Mouse (Mus musculus) hindbrain, embryonic 15.5 days (tissue): ENCODE measurements around the gene Naa38. TPM values are rescaled to one million over a fixed set of nuclear protein-coding genes. Genes with fewer than 3 reads are reported as not detected.
A peak's percentile ranks its signal among the peaks of the same experiment; 100 is the strongest.
"Not testable (repeated sequence)": the region's sequence is repeated elsewhere in the genome, so short reads cannot be mapped to it uniquely, and the experiment has no call there.

ENCODE experiments used
- ATAC-seq: fragments of 200-750 bp; cut with Nextera tagmentation; 2 replicates; pipeline ENCODE4 v1.8.0; 2017; ENCODE audit warnings: low read depth, moderate number of reproducible peaks, moderate TSS enrichment; ENCODE audit not compliant: low FRiP score
- H3K27ac ChIP-seq: fragments of 300-500 bp; sonication (generic); replicated peaks from 2 replicates; pipeline ENCODE4 v1.5.1; 2015; ENCODE audit warnings: mild to moderate bottlenecking, inconsistent platforms
- H3K27me3 ChIP-seq: fragments of 300-500 bp; sonication (generic); 2 replicates; pipeline ENCODE4 v1.6.1; 2015; ENCODE audit warnings: control low read depth, inconsistent platforms
- H3K36me3 ChIP-seq: fragments of 300-500 bp; sonication (generic); 2 replicates; pipeline ENCODE4 v1.6.1; 2015; ENCODE audit warnings: control low read depth, inconsistent platforms
- H3K4me1 ChIP-seq: fragments of 300-500 bp; sonication (generic); replicated peaks from 2 replicates; pipeline ENCODE4 v1.6.1; 2015; ENCODE audit warnings: control low read depth, inconsistent platforms
- H3K4me2 ChIP-seq: fragments of 300-500 bp; sonication (generic); 2 replicates; pipeline ENCODE4 v1.6.1; 2015; ENCODE audit warnings: moderate library complexity, mild to moderate bottlenecking, inconsistent platforms
- H3K4me3 ChIP-seq: fragments of 300-500 bp; sonication (generic); 2 replicates; pipeline ENCODE4 v1.5.1; 2015; ENCODE audit warnings: mild to moderate bottlenecking, inconsistent platforms
- H3K9ac ChIP-seq: fragments of 300-500 bp; sonication (generic); 2 replicates; pipeline ENCODE4 v1.6.1; 2015; ENCODE audit warnings: inconsistent platforms
- H3K9me3 ChIP-seq: fragments of 300-500 bp; sonication (generic); 2 replicates; pipeline ENCODE4 v1.6.1; 2016; ENCODE audit warnings: control low read depth, inconsistent platforms
- WGBS: fragments of 180-500 bp; shearing (Covaris S2); methylation state at CpG from one replicate; pipeline ENCODE4 v1.1.7; 2015; 5-methylcytosine and 5-hydroxymethylcytosine counted together
- polyA plus RNA-seq: library from polyadenylated mRNA; unstranded; fragments of >200 nt; fragmentation: Nextera tagmentation; extraction: Ambion mirVana; gene quantifications from 2 replicates; pipeline ENCODE4 v1.2.1, GENCODE M21; 2015

Naa38 gene
- 109 and 121 TPM in 2 replicates for polyA plus RNA-seq

DNA sequence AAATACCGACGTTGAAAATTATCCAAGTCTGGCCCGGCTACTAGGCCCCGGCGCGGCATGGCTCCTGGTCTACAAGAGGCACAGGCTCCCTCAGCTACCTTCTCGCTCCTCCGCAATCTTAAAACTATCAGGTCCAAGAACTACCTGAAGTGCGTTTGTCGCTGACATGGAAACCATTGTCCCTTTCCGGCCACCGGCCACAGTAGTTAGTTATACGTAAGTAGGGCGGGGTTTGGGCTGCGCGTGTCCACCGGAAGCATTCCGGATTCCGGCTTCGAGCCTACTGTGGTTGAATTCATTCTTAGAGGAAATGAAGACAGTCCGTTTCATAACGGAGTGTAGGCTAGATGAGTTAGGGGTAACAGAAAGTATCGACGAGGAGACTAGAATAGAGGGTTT, at the start of gene Naa38, which contains the start of gene Cyb5d1:
TSS of gene Naa38 (plus strand) at position 253 of the 399 bp plus-strand sequence.
TSS of gene Cyb5d1 (minus strand) at position 397 of the 399 bp plus-strand sequence.
- Histone ChIP-seq H3K4me1 (peaks cover 28% of the 10 kb centered on the region), H3K27ac (peak within 1 kb of the TSS; percentile 99), H3K4me2 (peak within 1 kb of the TSS; percentile 69), H3K4me3 (peak within 1 kb of the TSS; percentile 67), H3K9ac (peak within 1 kb of the TSS; percentile 81), H3K36me3 (peaks cover 10% of the 10 kb centered on the region)
- not testable (repeated sequence) for H3K27me3 ChIP-seq, H3K9me3 ChIP-seq
- WGBS, result 0% methylated on average over 24 of the region's 24 CpGs
- peak; percentile 84 for ATAC-seq

- 91% methylated on average over 26 of the region's 26 CpGs for WGBS
Observed at GRCm38 (mm10) chr11:69346441-69346840, 48.8 kb upstream of the Naa38 start.

GRCm38 (mm10) chr11:69356544-69356943, 38.7 kb upstream of the Naa38 start:
- no peak overlapping the region for H3K4me2 ChIP-seq
- ATAC-seq, result no peak
- no peak overlapping the region for H3K27ac ChIP-seq
- H3K4me1 ChIP-seq, result no peaks in the 10 kb centered on the region
- no peaks in the 10 kb centered on the region for H3K9me3 ChIP-seq
- 91% methylated on average over 5 of the region's 5 CpGs for WGBS
- H3K36me3 ChIP-seq, result peaks cover 99% of the 10 kb centered on the region
- no peak overlapping the region for H3K9ac ChIP-seq
- H3K4me3 ChIP-seq, result no peak overlapping the region
- H3K27me3 ChIP-seq, result no peaks in the 10 kb centered on the region

More at GRCm38 (mm10) chr11:69346441-69346840, 48.8 kb upstream of the Naa38 start:
- ATAC-seq, result no peak
- Histone ChIP-seq H3K27ac (no peak overlapping the region), H3K9ac (no peak overlapping the region), H3K4me3 (no peak overlapping the region), H3K4me1 (peaks cover 9% of the 10 kb centered on the region), H3K36me3 (peaks cover 82% of the 10 kb centered on the region), H3K9me3 (no peaks in the 10 kb centered on the region), H3K4me2 (no peak overlapping the region), H3K27me3 (no peaks in the 10 kb centered on the region)

DNA sequence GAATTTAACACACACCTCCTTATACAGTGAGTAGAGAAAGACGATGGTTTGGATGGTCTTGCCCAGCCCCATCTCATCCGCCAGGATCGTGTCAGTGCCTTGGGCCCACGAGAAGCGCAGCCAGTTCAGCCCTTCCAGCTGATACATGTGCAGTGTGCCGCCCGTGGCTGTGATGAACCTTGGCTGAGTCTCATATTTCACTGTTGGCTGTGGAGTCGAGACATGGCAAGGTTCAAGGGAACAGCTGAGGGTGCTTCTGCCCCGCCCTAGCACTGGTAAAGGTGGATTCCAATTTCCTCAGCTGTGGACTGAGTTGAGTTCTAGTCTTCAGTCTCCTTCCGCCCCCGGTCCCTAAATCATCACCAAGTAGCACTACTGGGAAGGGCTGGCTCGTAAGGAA, 37.6 kb upstream of the Naa38 start:
- H3K9me3 ChIP-seq, result no peaks in the 10 kb centered on the region
- no peak overlapping the region for H3K9ac ChIP-seq
- H3K27me3 ChIP-seq, result no peaks in the 10 kb centered on the region
- 95% methylated on average over 12 of the region's 12 CpGs for WGBS
- H3K36me3 ChIP-seq, result peaks cover 97% of the 10 kb centered on the region
- no peak overlapping the region for H3K4me3 ChIP-seq
- no peak for ATAC-seq
- no peak overlapping the region for H3K27ac ChIP-seq
- no peak overlapping the region for H3K4me2 ChIP-seq
- 0 out of 2 replicates have a peak, but pooled peaks cover 6% of the 10 kb centered on the region for H3K4me1 ChIP-seq

DNA sequence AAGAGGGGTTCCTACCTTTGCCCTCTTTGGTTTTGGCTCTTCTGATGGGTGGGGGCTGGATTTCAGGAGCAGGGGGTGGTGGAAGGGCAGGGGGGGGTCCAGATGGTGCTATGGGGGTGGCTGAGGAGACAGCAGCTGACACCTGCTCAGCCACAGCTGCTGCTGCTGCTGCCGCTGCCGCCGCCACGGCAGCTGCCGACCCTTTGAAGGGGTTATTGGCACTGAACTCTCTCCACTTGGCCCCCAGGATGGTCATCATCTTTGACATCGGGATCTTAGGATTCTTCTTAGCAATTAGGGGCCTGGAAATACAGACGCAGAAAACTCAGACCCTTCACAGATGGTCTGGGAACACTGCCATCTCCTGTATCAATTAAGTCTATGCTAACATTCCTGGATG, 33.3 kb upstream of the Naa38 start:
- Histone ChIP-seq H3K4me2 (no peak overlapping the region), H3K27me3 (no peaks in the 10 kb centered on the region), H3K4me3 (no peak overlapping the region), H3K9ac (no peak overlapping the region), H3K4me1 (peaks cover 30% of the 10 kb centered on the region), H3K9me3 (no peaks in the 10 kb centered on the region), H3K36me3 (peaks cover 66% of the 10 kb centered on the region), H3K27ac (no peak overlapping the region)
- ATAC-seq, result no peak
- 64% methylated on average over 7 of the region's 7 CpGs for WGBS

DNA sequence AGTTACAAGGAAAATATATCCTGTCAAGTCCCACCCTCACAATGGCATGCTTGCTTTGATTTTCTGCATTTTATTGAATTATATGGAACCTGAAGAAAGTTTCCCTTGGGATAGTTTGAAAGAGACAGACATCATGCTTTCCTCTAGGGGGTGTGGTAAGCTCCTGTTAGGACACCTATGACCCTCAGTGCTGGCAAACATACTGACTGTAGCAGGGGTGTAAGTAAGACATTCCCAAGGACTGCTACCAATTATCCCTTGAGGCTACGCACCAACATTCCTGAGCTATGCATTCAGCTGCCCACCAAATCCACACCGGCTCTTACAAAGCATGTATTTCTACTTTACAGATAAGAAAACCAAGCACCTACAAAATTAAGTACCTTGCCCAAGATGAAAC, 32.8 kb upstream of the Naa38 start:
- Histone ChIP-seq H3K9me3 (no peaks in the 10 kb centered on the region), H3K27me3 (no peaks in the 10 kb centered on the region)
- WGBS, result 89% methylated on average over 2 of the region's 2 CpGs

DNA sequence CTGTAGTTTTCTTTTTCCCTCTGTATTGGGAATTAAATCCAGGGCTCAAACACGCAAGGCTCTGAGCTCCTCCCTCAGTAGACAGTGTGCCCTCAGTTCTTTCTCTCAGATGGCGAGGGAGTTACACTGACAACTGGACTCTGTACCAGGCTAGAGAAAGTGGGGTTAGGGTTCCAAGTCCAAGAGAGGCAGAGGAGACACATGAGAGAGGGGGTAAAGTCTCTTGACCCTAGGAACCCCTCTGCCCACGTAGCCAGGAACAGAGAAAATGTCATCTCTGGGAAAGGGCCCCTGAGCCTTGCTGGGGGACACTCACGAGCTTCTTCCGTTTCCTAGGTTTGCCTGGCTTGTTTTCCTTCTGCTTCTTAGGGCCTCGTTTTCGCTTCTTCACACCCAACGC, 30.9 kb upstream of the Naa38 start:
- no peak overlapping the region for H3K9ac ChIP-seq
- peaks cover 41% of the 10 kb centered on the region for H3K4me1 ChIP-seq
- H3K4me3 ChIP-seq, result 0 out of 2 replicates have a peak overlapping the region, but pooled peaks have one; percentile 91
- WGBS, result 42% methylated on average over 8 of the region's 8 CpGs
- H3K27ac ChIP-seq, result peak overlapping the region; percentile 100
- ATAC-seq, result no peak
- H3K4me2 ChIP-seq, result peak overlapping the region; percentile 88
- H3K36me3 ChIP-seq, result peaks cover 42% of the 10 kb centered on the region
- H3K27me3 ChIP-seq, result no peaks in the 10 kb centered on the region
- no peaks in the 10 kb centered on the region for H3K9me3 ChIP-seq

More for the DNA sequence above, 32.8 kb upstream of the Naa38 start:
- H3K9ac ChIP-seq, result no peak overlapping the region
- no peak overlapping the region for H3K27ac ChIP-seq
- H3K4me2 ChIP-seq, result no peak overlapping the region
- peaks cover 34% of the 10 kb centered on the region for H3K4me1 ChIP-seq
- no peak for ATAC-seq
- peaks cover 61% of the 10 kb centered on the region for H3K36me3 ChIP-seq
- no peak overlapping the region for H3K4me3 ChIP-seq

DNA sequence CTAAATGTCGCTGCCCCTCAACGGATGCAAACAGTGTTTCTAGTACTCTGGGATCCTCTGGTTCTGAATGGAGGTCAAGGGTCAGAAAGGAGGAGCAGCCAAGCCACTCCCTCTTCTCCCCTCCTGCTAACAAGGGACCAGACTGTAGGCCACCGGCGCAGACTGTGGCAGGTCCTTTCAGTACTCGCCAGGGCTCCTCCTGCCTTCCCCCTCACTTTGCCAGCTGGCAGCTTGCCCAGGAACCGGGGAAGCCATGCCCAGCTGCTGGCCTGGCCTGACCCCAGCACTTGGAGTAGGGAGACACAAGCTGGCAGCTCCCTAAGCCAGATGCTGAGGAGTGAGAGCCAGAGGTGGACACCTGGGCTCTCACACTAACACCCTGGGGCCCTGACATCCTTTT, 30.4 kb upstream of the Naa38 start:
- peak; percentile 54 for ATAC-seq
- WGBS, result 2% methylated on average over 6 of the region's 6 CpGs

GRCm38 (mm10) chr11:69365722-69366121, 29.6 kb upstream of the Naa38 start:
- Histone ChIP-seq H3K36me3 (peaks cover 29% of the 10 kb centered on the region), H3K27ac (peak overlapping the region; percentile 100), H3K9ac (peak overlapping the region; percentile 59), H3K9me3 (no peaks in the 10 kb centered on the region), H3K4me2 (peak overlapping the region; percentile 88), H3K27me3 (no peaks in the 10 kb centered on the region), H3K4me3 (peak overlapping the region; percentile 91), H3K4me1 (peaks cover 48% of the 10 kb centered on the region)
- 0 out of 2 replicates have a peak, but pooled peaks have one; percentile 4 for ATAC-seq
- WGBS, result 19% methylated on average over 6 of the region's 6 CpGs

More for the DNA sequence above, 30.4 kb upstream of the Naa38 start:
- Histone ChIP-seq H3K9me3 (no peaks in the 10 kb centered on the region), H3K36me3 (peaks cover 37% of the 10 kb centered on the region), H3K4me3 (peak overlapping the region; percentile 91), H3K9ac (peak overlapping the region; percentile 59), H3K4me1 (peaks cover 44% of the 10 kb centered on the region), H3K4me2 (peak overlapping the region; percentile 88), H3K27me3 (no peaks in the 10 kb centered on the region), H3K27ac (peak overlapping the region; percentile 100)

DNA sequence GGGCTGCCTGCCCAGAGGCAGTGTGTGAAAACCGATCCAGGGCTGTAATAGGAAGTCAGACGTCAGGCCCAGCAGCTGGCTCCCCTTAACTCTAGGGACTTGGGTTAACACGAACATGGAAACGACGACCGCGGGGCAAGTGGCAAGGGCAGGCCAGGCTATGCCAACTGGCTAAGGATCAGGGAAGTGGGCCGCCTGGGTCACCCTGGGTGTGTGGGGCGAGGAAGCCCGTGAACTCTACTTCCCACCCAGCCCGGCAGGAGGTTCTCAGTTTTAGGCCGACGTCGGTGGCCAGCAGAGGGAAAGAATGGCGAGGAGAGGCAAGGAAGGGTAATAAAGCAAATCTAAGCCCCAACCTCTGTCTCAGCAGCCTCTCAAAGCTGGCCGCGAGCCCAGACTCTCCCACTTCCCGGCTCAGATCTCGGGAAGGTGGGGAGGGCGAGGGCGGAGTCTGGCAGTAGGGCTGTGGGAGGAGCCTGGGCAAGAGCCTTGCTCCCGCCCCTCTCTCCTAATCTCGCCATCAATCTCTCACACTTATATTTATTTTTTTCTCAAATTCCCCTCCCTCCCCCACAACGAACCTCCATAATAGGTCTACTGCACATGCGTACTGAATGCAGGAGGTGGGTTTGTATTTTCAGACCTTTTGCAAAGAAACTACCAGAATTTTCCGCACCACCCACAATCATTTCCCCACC, 29.0 kb upstream of the Naa38 start:
- H3K4me3 ChIP-seq, result peak overlapping the region; percentile 91
- H3K9ac ChIP-seq, result peak overlapping the region; percentile 99
- no peaks in the 10 kb centered on the region for H3K9me3 ChIP-seq
- H3K36me3 ChIP-seq, result peaks cover 23% of the 10 kb centered on the region
- peak overlapping the region; percentile 100 for H3K27ac ChIP-seq
- no peaks in the 10 kb centered on the region for H3K27me3 ChIP-seq
- H3K4me1 ChIP-seq, result peaks cover 54% of the 10 kb centered on the region
- WGBS, result under 1% methylated on average over 26 of the region's 26 CpGs
- peak overlapping the region; percentile 88 for H3K4me2 ChIP-seq
- ATAC-seq, result peak; percentile 89

DNA sequence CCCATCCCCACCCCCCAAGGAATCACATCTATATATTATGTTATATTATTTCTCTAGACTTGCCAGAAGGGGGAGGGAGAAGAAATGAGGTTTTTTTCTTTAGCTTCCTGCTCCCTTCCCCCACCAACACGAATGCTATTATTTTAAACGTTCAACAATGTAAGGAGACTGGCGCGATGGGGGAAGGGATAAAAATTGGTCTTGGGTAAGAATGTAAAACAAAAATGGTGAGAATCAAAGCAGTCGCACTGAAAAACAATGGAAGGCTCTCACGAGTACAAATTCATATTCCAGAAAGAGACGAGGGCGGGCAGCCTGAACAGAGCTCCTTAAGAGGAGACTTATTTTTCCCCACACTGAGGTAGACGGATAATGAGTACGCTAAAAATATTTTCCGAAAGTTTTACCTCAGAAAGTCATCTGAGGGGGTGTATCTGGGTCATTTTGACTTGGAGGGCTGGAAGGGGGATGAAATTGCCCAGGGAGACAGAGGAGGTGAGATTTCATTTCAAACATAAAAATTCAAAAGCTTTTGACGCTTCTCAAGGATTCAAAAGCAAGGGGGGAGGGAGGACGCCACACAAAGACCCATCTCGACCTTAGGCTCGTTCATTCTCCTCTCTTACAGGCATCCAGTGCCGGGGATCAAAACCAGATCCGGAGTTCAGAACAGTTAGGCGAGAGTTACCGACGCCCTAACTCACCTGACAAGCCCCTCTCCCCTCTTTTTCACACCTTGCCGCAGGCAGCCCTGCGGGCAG, 28.3 kb upstream of the Naa38 start:
- H3K9me3 ChIP-seq, result no peaks in the 10 kb centered on the region
- H3K4me1 ChIP-seq, result peaks cover 57% of the 10 kb centered on the region
- H3K9ac ChIP-seq, result peak overlapping the region; percentile 99
- H3K36me3 ChIP-seq, result peaks cover 16% of the 10 kb centered on the region
- ATAC-seq, result no peak
- peak overlapping the region; percentile 91 for H3K4me3 ChIP-seq
- H3K27ac ChIP-seq, result peak overlapping the region; percentile 100
- H3K27me3 ChIP-seq, result no peaks in the 10 kb centered on the region
- under 1% methylated on average over 22 of the region's 22 CpGs for WGBS
- peak overlapping the region; percentile 88 for H3K4me2 ChIP-seq
